Mouse (Mus musculus): Measurements from ENCODE around the gene Coro6. TPM values are rescaled to one million over a fixed set of nuclear protein-coding genes. Genes with fewer than 3 reads are reported as not detected.
A peak's percentile ranks its signal among the peaks of the same experiment; 100 is the strongest.

Coro6 gene
- total RNA-seq, 1 experiment: 0.80 TPM

GRCm38 (mm10) chr11:77514281-77514831 is 52.1 kb downstream of the Coro6 start:
- no peak for DNase-seq (ENCODE audit: low read depth, low spot score)
- Histone ChIP-seq H3K4me1 (ENCODE audit: control insufficient read depth in 2 of 2, insufficient read depth in 2 of 2, low read length in 2 of 2, poor library complexity in 1 of 2) (peaks cover 2 to 10% of the 10 kb centered on the region in 2 experiments), H3K27ac (ENCODE audit: insufficient read depth, low read depth, low read length, poor library complexity, severe bottlenecking) (no peak overlapping the region), H3K36me3 (ENCODE audit: control insufficient read depth, insufficient read depth, low read length, poor library complexity, severe bottlenecking) (no peaks in the 10 kb centered on the region), H3K9ac (ENCODE audit: insufficient read depth, low read depth, low read length, poor library complexity, severe bottlenecking) (no peak overlapping the region), H3K4me3 (ENCODE audit: insufficient read depth in 1 of 2, low read depth in 1 of 2, low read length in 2 of 2, poor library complexity in 1 of 2, severe bottlenecking in 1 of 2) (peak overlapping the region; percentile 66 to 69), H3K9me3 (ENCODE audit: control insufficient read depth, insufficient read depth, low read depth, low read length) (no peaks in the 10 kb centered on the region)
- no peak for TF ChIP-seq MAFK (IDR thresholded peaks at IDR 0.05; ENCODE audit: insufficient read depth, low read depth, low read length)
- no peak for TF ChIP-seq HCFC1 (IDR thresholded peaks at IDR 0.05; ENCODE audit: borderline replicate concordance, insufficient read depth, low read length)
- no peak for TF ChIP-seq ZNF384 (IDR thresholded peaks at IDR 0.05; ENCODE audit: low read depth, low read length)
- in situ Hi-C loops (cut with MboI; ENCODE audit: low sequenced_read_pairs in 2 of 2, unreplicated experiment in 2 of 2): no loop called here

DNA sequence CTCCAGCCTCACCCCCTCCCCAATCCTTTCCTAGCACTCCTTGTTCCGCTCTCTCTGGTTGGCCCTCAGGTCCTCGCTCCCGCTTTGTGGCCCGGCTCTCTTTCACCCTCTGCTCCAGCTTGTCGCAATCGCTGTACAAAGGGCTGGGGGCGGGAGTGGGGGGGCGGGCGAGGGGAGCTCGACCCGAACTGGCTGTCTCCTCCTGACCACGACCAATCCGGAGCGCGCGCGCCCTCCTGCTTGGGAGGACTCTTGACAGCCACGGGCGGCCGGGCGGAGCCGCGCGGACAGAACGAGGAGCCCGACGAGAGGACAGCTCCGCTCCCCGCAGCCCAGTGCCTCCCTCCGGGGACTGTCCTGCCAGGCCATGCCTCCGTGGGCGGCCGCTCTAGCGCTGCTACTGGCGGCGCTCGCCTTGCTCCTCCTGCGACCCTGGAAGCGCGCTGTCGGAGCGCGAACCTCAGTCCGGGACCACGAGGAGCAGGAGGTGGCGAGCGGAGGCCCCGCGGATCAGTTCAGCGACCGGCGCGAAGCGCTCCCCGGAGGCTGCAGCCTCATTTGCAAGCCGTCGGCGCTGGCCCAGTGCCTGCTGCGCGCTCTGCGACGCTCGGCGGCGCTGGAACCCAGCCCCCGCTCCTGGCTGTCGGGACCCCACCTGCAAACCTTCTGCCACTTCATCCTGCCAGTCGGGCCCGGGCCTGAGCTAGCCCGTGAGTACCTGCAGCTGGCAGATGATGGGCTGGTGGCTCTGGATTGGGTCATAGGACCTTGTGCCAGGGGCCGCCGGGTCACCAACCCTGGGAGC is 52.8 kb downstream of the Coro6 start, which contains the start of gene Abhd15:
TSS of gene Abhd15 (plus strand) at position 290 of the 805 bp plus-strand sequence.
- TF ChIP-seq CHD2 (IDR thresholded peaks at IDR 0.05; ENCODE audit: low read depth, low read length): no peak
- TF ChIP-seq MAFK (IDR thresholded peaks at IDR 0.05; ENCODE audit: insufficient read depth, low read depth, low read length): no peak
- TF ChIP-seq HCFC1 (IDR thresholded peaks at IDR 0.05; ENCODE audit: borderline replicate concordance, insufficient read depth, low read length): no peak
- no peak for TF ChIP-seq ZC3H11A (IDR thresholded peaks at IDR 0.05; ENCODE audit: borderline replicate concordance, low read depth, low read length)
- TF ChIP-seq ZNF384 (IDR thresholded peaks at IDR 0.05; ENCODE audit: low read depth, low read length): no peak
- no peak for DNase-seq (ENCODE audit: low read depth, low spot score)
- H3K9me3 ChIP-seq (ENCODE audit: control insufficient read depth, insufficient read depth, low read depth, low read length): no peaks in the 10 kb centered on the region
- peak within 1 kb of the TSS; percentile 34 for H3K9ac ChIP-seq (ENCODE audit: insufficient read depth, low read depth, low read length, poor library complexity, severe bottlenecking)
- peaks cover 2 to 10% of the 10 kb centered on the region in 2 experiments for H3K4me1 ChIP-seq (ENCODE audit: control insufficient read depth in 2 of 2, insufficient read depth in 2 of 2, low read length in 2 of 2, poor library complexity in 1 of 2)
- H3K4me3 ChIP-seq (ENCODE audit: insufficient read depth in 1 of 2, low read depth in 1 of 2, low read length in 2 of 2, poor library complexity in 1 of 2, severe bottlenecking in 1 of 2): peak within 1 kb of the TSS; percentile 66 to 69
- H3K36me3 ChIP-seq (ENCODE audit: control insufficient read depth, insufficient read depth, low read length, poor library complexity, severe bottlenecking): no peaks in the 10 kb centered on the region
- no peak within 1 kb of the TSS for H3K27ac ChIP-seq (ENCODE audit: insufficient read depth, low read depth, low read length, poor library complexity, severe bottlenecking)
- in situ Hi-C loops (cut with MboI; ENCODE audit: low sequenced_read_pairs in 2 of 2, unreplicated experiment in 2 of 2): no loop called here

- no peak for DNase-seq (ENCODE audit: low read depth, low spot score)
- Histone ChIP-seq H3K9ac (ENCODE audit: insufficient read depth, low read depth, low read length, poor library complexity, severe bottlenecking) (peak within 1 kb of the TSS; percentile 34), H3K4me3 (ENCODE audit: insufficient read depth in 1 of 2, low read depth in 1 of 2, low read length in 2 of 2, poor library complexity in 1 of 2, severe bottlenecking in 1 of 2) (peak within 1 kb of the TSS; percentile 66 to 69), H3K36me3 (ENCODE audit: control insufficient read depth, insufficient read depth, low read length, poor library complexity, severe bottlenecking) (no peaks in the 10 kb centered on the region), H3K27ac (ENCODE audit: insufficient read depth, low read depth, low read length, poor library complexity, severe bottlenecking) (no peak within 1 kb of the TSS), H3K9me3 (ENCODE audit: control insufficient read depth, insufficient read depth, low read depth, low read length) (no peaks in the 10 kb centered on the region), H3K4me1 (ENCODE audit: control insufficient read depth in 2 of 2, insufficient read depth in 2 of 2, low read length in 2 of 2, poor library complexity in 1 of 2) (peaks cover 2 to 10% of the 10 kb centered on the region in 2 experiments)
- no peak for TF ChIP-seq CHD2 (IDR thresholded peaks at IDR 0.05; ENCODE audit: low read depth, low read length)
- no peak for TF ChIP-seq ZC3H11A (IDR thresholded peaks at IDR 0.05; ENCODE audit: borderline replicate concordance, low read depth, low read length)
- no peak for TF ChIP-seq MAFK (IDR thresholded peaks at IDR 0.05; ENCODE audit: insufficient read depth, low read depth, low read length)
- TF ChIP-seq ZNF384 (IDR thresholded peaks at IDR 0.05; ENCODE audit: low read depth, low read length): no peak
- TF ChIP-seq HCFC1 (IDR thresholded peaks at IDR 0.05; ENCODE audit: borderline replicate concordance, insufficient read depth, low read length): no peak
- in situ Hi-C loops (cut with MboI; ENCODE audit: low sequenced_read_pairs in 2 of 2, unreplicated experiment in 2 of 2): no loop called here
Observed at GRCm38 (mm10) chr11:77515637-77516552, 53.7 kb downstream of the Coro6 start, which contains the start of gene Trp53i13. Trp53i13 (minus strand) TSS chr11:77515980.

- no peak overlapping the region for H3K4me3 ChIP-seq (ENCODE audit: insufficient read depth in 1 of 2, low read depth in 1 of 2, low read length in 2 of 2, poor library complexity in 1 of 2, severe bottlenecking in 1 of 2)
- no peak overlapping the region for H3K9ac ChIP-seq (ENCODE audit: insufficient read depth, low read depth, low read length, poor library complexity, severe bottlenecking)
- no peaks in the 10 kb centered on the region for H3K9me3 ChIP-seq (ENCODE audit: control insufficient read depth, insufficient read depth, low read depth, low read length)
- no peak overlapping the region for H3K27ac ChIP-seq (ENCODE audit: insufficient read depth, low read depth, low read length, poor library complexity, severe bottlenecking)
- TF ChIP-seq HCFC1 (IDR thresholded peaks at IDR 0.05; ENCODE audit: borderline replicate concordance, insufficient read depth, low read length) (no peak), ZNF384 (IDR thresholded peaks at IDR 0.05; ENCODE audit: low read depth, low read length) (no peak), CHD2 (IDR thresholded peaks at IDR 0.05; ENCODE audit: low read depth, low read length) (no peak), MAFK (IDR thresholded peaks at IDR 0.05; ENCODE audit: insufficient read depth, low read depth, low read length) (no peak), ZC3H11A (IDR thresholded peaks at IDR 0.05; ENCODE audit: borderline replicate concordance, low read depth, low read length) (no peak)
- H3K4me1 ChIP-seq (ENCODE audit: control insufficient read depth in 2 of 2, insufficient read depth in 2 of 2, low read length in 2 of 2, poor library complexity in 1 of 2): peaks cover 2 to 10% of the 10 kb centered on the region in 2 experiments
- in situ Hi-C loops (cut with MboI; ENCODE audit: low sequenced_read_pairs in 2 of 2, unreplicated experiment in 2 of 2): no loop called here
- H3K36me3 ChIP-seq (ENCODE audit: control insufficient read depth, insufficient read depth, low read length, poor library complexity, severe bottlenecking): no peaks in the 10 kb centered on the region
- no peak for DNase-seq (ENCODE audit: low read depth, low spot score)
Observed at GRCm38 (mm10) chr11:77516553-77517425, 54.6 kb downstream of the Coro6 start.

Measured in ES-E14 (cell line).